Mouse (Mus musculus) heart, adult 2 months (tissue): ENCODE measurements around the gene Uba5. TPM values are rescaled to one million over a fixed set of nuclear protein-coding genes. Genes with fewer than 3 reads are reported as not detected.
A peak's percentile ranks its signal among the peaks of the same experiment; 100 is the strongest.

Experiments used
- DNase-seq, 2 experiments: peaks; one replicate each; pipeline ENCODE4 v3.0.0; 2021
- H3K27ac ChIP-seq: fragments of 200-600 bp; 2 replicates; pipeline ENCODE4 v1.8.1; 2022
- H3K27me3 ChIP-seq: fragments of 200-500 bp; 2 replicates; pipeline ENCODE4 v1.6.1; 2012; ENCODE audit warnings: mild to moderate bottlenecking, low read length, inconsistent platforms, mixed read lengths; ENCODE audit not compliant: control insufficient read depth, insufficient read depth
- H3K36me3 ChIP-seq: fragments of 200-500 bp; 2 replicates; pipeline ENCODE4 v1.6.1; 2012; ENCODE audit warnings: low read length, inconsistent platforms; ENCODE audit not compliant: control insufficient read depth, insufficient read depth
- H3K4me1 ChIP-seq: fragments of 200-500 bp; 2 replicates; pipeline ENCODE4 v1.6.1; 2011; ENCODE audit warnings: low read length; ENCODE audit not compliant: control insufficient read depth, insufficient read depth
- H3K4me3 ChIP-seq: fragments of 200-600 bp; 2 replicates; pipeline ENCODE4 v1.8.1; 2022
- H3K79me2 ChIP-seq: fragments of 200-500 bp; replicated peaks from 2 replicates; pipeline ENCODE4 v1.6.1; 2012; ENCODE audit warnings: mild to moderate bottlenecking, inconsistent platforms, low read length, moderate library complexity, mixed read lengths; ENCODE audit not compliant: control insufficient read depth, insufficient read depth
- H3K9ac ChIP-seq: fragments of 200-500 bp; 2 replicates; pipeline ENCODE4 v1.6.1; 2012; ENCODE audit warnings: low read depth, mild to moderate bottlenecking, control low read depth, inconsistent platforms, low read length, mixed read lengths
- CTCF ChIP-seq: fragments of 200-600 bp; IDR thresholded peaks from 2 replicates; pipeline ENCODE4 v1.8.1; 2022; ENCODE audit warnings: antibody characterized with exemption, mild to moderate bottlenecking, moderate library complexity
- EP300 ChIP-seq: fragments of 200-500 bp; IDR thresholded peaks from 2 replicates; pipeline ENCODE4 v1.6.1; 2011; ENCODE audit warnings: low read depth, low read length, control low read depth; ENCODE audit not compliant: insufficient read depth
- POLR2A ChIP-seq: fragments of 200-500 bp; IDR thresholded peaks from 2 replicates; pipeline ENCODE4 v1.6.1; 2011; ENCODE audit warnings: mild to moderate bottlenecking, low read depth, low read length, control low read depth; ENCODE audit not compliant: insufficient read depth
- WGBS: fragments of 180-500 bp; shearing (Covaris S2); methylation state at CpG from one replicate; pipeline ENCODE4 v1.1.7; 2018; 5-methylcytosine and 5-hydroxymethylcytosine counted together
- intact Hi-C: fragments of 180-260 bp; cut with DNase I; formaldehyde crosslinking; loops from one replicate; pipeline ENCODE4 v1.15.1; 2025
- polyA plus RNA-seq: library from polyadenylated mRNA; depleted of rRNA; stranded (reverse); fragments of >200 nt; gene quantifications from 2 replicates; pipeline ENCODE4 v1.2.3, GENCODE M21; 2012
- total RNA-seq, 2 experiments: library from RNA; stranded (reverse); gene quantifications; 2 replicates each; pipeline ENCODE4 v1.2.3; 2021

Gene Uba5
- total and polyA plus RNA-seq, 3 experiments, result 11.4 to 16.0 (median 14.8) TPM

DNA sequence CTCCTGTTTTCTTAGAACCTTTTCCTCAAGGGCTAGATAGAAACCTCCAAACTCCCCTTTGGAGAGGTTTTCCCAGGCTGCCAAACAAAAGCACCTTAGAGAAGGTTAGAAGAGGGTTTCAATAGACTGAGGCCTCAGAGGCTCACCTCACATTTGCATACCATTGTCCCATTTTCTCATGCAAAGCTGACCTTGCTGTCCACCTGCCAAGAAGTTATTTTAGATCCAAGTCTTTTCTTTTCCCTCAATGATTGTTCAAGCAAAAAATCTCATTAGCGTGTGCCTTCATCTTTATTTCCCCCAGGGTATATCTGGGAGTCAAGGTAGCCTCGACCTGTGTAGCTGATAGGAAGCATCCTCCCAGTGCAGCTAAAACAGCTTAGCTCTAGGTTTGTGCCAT, 40.0 kb upstream of the Uba5 start:
- no peaks in the 10 kb centered on the region for H3K27me3 ChIP-seq
- H3K27ac ChIP-seq, result no peak overlapping the region
- intact Hi-C loops, result no loop called here
- H3K4me1 ChIP-seq, result peaks cover 2% of the 10 kb centered on the region
- no peak overlapping the region for H3K9ac ChIP-seq
- H3K36me3 ChIP-seq, result no peaks in the 10 kb centered on the region
- TF ChIP-seq CTCF (no peak), POLR2A (no peak), EP300 (no peak)
- DNase-seq, result no peak
- 71% methylated on average over 2 of the region's 2 CpGs for WGBS
- no peak overlapping the region for H3K4me3 ChIP-seq
- no peaks in the 10 kb centered on the region for H3K79me2 ChIP-seq

- Histone ChIP-seq H3K27ac (no peak overlapping the region), H3K27me3 (no peaks in the 10 kb centered on the region), H3K4me3 (no peak overlapping the region), H3K36me3 (no peaks in the 10 kb centered on the region), H3K9ac (no peak overlapping the region), H3K4me1 (peaks cover 2% of the 10 kb centered on the region), H3K79me2 (no peaks in the 10 kb centered on the region)
- intact Hi-C loops, result no loop called here
- peak in 1 of 2 experiments; percentile 32 for DNase-seq
- TF ChIP-seq CTCF (no peak), POLR2A (peak; percentile 38; the same call in 1 of the 2 replicates), EP300 (no peak)
- WGBS, result 21% methylated on average over 6 of the region's 6 CpGs
Measured at GRCm38 (mm10) chr9:104102301-104102700, 39.4 kb upstream of the Uba5 start.

GRCm38 (mm10) chr9:104101458-104101857, 38.5 kb upstream of the Uba5 start:
- no peaks in the 10 kb centered on the region for H3K79me2 ChIP-seq
- no peaks in the 10 kb centered on the region for H3K4me1 ChIP-seq
- H3K9ac ChIP-seq, result no peak overlapping the region
- TF ChIP-seq CTCF (no peak), EP300 (no peak), POLR2A (no peak)
- H3K36me3 ChIP-seq, result no peaks in the 10 kb centered on the region
- WGBS, result 37% methylated on average over 3 of the region's 3 CpGs
- no peak overlapping the region for H3K4me3 ChIP-seq
- no peak overlapping the region for H3K27ac ChIP-seq
- no peaks in the 10 kb centered on the region for H3K27me3 ChIP-seq
- intact Hi-C loops, result no loop called here
- peak in 1 of 2 experiments; percentile 16 for DNase-seq

DNA sequence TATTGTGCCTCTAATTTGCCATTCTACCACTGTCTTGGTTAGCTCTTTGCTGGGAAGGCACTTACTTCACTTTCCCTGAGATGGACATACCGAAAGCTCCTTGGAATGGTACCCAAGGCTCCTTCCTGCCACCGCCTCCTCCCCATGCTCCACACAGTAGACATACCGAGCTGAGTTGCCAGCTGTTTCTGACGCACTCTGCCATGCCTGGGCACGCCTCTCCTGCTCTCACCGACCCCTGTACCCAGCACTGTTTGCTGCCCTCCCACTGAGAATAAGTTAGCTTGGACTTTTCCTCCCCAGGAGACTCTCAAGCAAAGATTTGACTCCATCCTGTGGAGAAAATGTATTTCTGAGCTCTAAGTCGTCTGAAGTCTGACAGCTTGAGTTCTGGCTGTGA, 37.9 kb upstream of the Uba5 start:
- Histone ChIP-seq H3K9ac (peak overlapping the region; percentile 36; the same call in 1 of the 2 replicates), H3K4me1 (no peaks in the 10 kb centered on the region), H3K27me3 (no peaks in the 10 kb centered on the region), H3K27ac (no peak overlapping the region), H3K79me2 (no peaks in the 10 kb centered on the region), H3K36me3 (no peaks in the 10 kb centered on the region), H3K4me3 (no peak overlapping the region)
- no peak for DNase-seq
- WGBS, result 53% methylated on average over 7 of the region's 7 CpGs
- intact Hi-C loops, result no loop called here
- no peak for TF ChIP-seq EP300
- TF ChIP-seq CTCF, result no peak
- TF ChIP-seq POLR2A, result no peak

DNA sequence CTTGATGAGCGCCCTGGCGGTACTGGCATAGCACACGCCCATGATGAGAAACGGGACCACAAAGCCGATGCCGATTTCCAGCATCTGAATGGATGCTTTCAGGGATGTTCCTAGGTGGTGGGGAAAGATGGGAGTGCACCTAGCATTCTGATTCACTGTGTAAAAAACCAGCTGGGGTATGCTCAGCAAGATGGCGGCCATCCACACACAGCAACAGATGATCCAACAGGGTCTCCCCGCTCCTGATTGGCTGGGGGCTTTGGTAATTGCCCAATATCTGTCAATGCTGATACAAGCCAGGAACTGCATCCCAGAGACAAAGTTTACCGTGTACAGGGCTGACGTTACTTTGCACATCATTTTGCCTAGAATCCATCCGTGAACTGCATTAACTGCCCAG, 36.1 kb upstream of the Uba5 start:
- 94% methylated on average over 11 of the region's 11 CpGs for WGBS

GRCm38 (mm10) chr9:104098256-104098655, 35.3 kb upstream of the Uba5 start:
- TF ChIP-seq CTCF (no peak), POLR2A (no peak), EP300 (no peak)
- Histone ChIP-seq H3K4me3 (no peak overlapping the region), H3K27me3 (no peaks in the 10 kb centered on the region), H3K27ac (no peak overlapping the region), H3K79me2 (no peaks in the 10 kb centered on the region), H3K36me3 (no peaks in the 10 kb centered on the region), H3K9ac (no peak overlapping the region), H3K4me1 (no peaks in the 10 kb centered on the region)
- no peak for DNase-seq
- WGBS, result 49% methylated on average over 5 of the region's 5 CpGs
- intact Hi-C loops, result no loop called here

More for the DNA sequence above, 36.1 kb upstream of the Uba5 start:
- TF ChIP-seq EP300, result no peak
- DNase-seq, result no peak
- H3K27ac ChIP-seq, result no peak overlapping the region
- no peaks in the 10 kb centered on the region for H3K79me2 ChIP-seq
- H3K4me3 ChIP-seq, result no peak overlapping the region
- no peaks in the 10 kb centered on the region for H3K4me1 ChIP-seq
- no peaks in the 10 kb centered on the region for H3K36me3 ChIP-seq
- no peaks in the 10 kb centered on the region for H3K27me3 ChIP-seq
- intact Hi-C loops, result no loop called here
- no peak overlapping the region for H3K9ac ChIP-seq
